ENCODE assay signal across 14 mouse cellular contexts in genomic region chr2:105679331-105679730, GRCm38 (mm10). TPM values are rescaled to one million over a fixed set of nuclear protein-coding genes. Genes with fewer than 3 reads are reported as not detected.
A peak's percentile ranks its signal among the peaks of the same experiment; 100 is the strongest.
DNase-seq lines count a peak whose midpoint lies in the region; ATAC-seq and TF ChIP-seq lines count a peak whose summit lies in the region.
"Had no signal": no experiment of that assay in that cellular context is flagged by ENCODE, and none has a peak within 500 bp of the region (broad histone marks: within the 10 kb centered on the region; RNA-seq: fewer than 3 reads in every experiment).

No protein-coding gene starts in this region.

- 18% methylated on average over 2 of the region's 2 CpGs for WGBS in cerebellum, adult 2 months
- WGBS in embryonic facial prominence, embryonic 14.5 days: 6% methylated on average over 2 of the region's 2 CpGs
- WGBS in hindbrain, embryonic 14.5 days: 0% methylated on average over 2 of the region's 2 CpGs
- whole genome bisulfite sequencing in midbrain, postnatal 0 days: 0% methylated on average over 2 of the region's 2 CpGs
- 2% methylated on average over 2 of the region's 2 CpGs for WGBS in liver, postnatal 0 days (ENCODE audit: insufficient replicate concordance)

- no peaks in the 10 kb centered on the region for H3K4me1 ChIP-seq in cerebellum, adult 2 months (ENCODE audit: control insufficient read depth, insufficient read depth, low read length)
- 0 out of 2 replicates have a peak, but pooled peaks cover 4% of the 10 kb centered on the region for H3K4me1 ChIP-seq in embryonic facial prominence, embryonic 14.5 days (ENCODE audit: control insufficient read depth, insufficient read depth, low read length)
- H3K4me1 ChIP-seq in hindbrain, embryonic 14.5 days (replicated peaks; ENCODE audit: control insufficient read depth, insufficient read depth, low read length): peaks cover 5% of the 10 kb centered on the region; the same call in 1 of the 2 replicates
- H3K4me1 ChIP-seq in midbrain, postnatal 0 days (ENCODE audit: insufficient read depth, low read length): no peaks in the 10 kb centered on the region
- peaks cover 16% of the 10 kb centered on the region for H3K4me1 ChIP-seq in liver, postnatal 0 days (ENCODE audit: insufficient read depth)

- H3K4me3 ChIP-seq in cerebellum, adult 2 months (replicated peaks; ENCODE audit: insufficient read depth, low read depth, low read length): peak overlapping the region; percentile 65
- H3K4me3 ChIP-seq in embryonic facial prominence, embryonic 14.5 days (ENCODE audit: low read depth, low read length): no peak overlapping the region
- peak overlapping the region; percentile 39 for H3K4me3 ChIP-seq in hindbrain, embryonic 14.5 days (replicated peaks; ENCODE audit: low read length)
- no peak overlapping the region for H3K4me3 ChIP-seq in midbrain, postnatal 0 days (ENCODE audit: low read depth, low read length)
- no peak overlapping the region for H3K4me3 ChIP-seq in liver, postnatal 0 days (ENCODE audit: low read depth, low read length)
- H3K4me3 ChIP-seq: embryonic facial prominence, embryonic 13.5 days; heart, embryonic 12.5 days; limb, embryonic 15.5 days had no signal

- no peaks in the 10 kb centered on the region for H3K9me3 ChIP-seq in embryonic facial prominence, embryonic 14.5 days (ENCODE audit: control insufficient read depth, low read length)
- no peaks in the 10 kb centered on the region for H3K9me3 ChIP-seq in hindbrain, embryonic 14.5 days (ENCODE audit: control insufficient read depth, low read length)
- no peaks in the 10 kb centered on the region for H3K9me3 ChIP-seq in midbrain, postnatal 0 days (ENCODE audit: low read length)
- no peaks in the 10 kb centered on the region for H3K9me3 ChIP-seq in liver, postnatal 0 days (ENCODE audit: low read length)
- H3K9me3 ChIP-seq: embryonic facial prominence, embryonic 13.5 days; heart, embryonic 12.5 days; limb, embryonic 15.5 days had no signal

- H3K9ac ChIP-seq in embryonic facial prominence, embryonic 14.5 days (ENCODE audit: low read depth, low read length): no peak overlapping the region
- H3K9ac ChIP-seq in hindbrain, embryonic 14.5 days: peak overlapping the region; percentile 48
- no peak overlapping the region for H3K9ac ChIP-seq in midbrain, postnatal 0 days (replicated peaks; ENCODE audit: low read length, poor library complexity, severe bottlenecking)
- no peak overlapping the region for H3K9ac ChIP-seq in liver, postnatal 0 days (replicated peaks)
- H3K9ac ChIP-seq: embryonic facial prominence, embryonic 13.5 days; heart, embryonic 12.5 days; limb, embryonic 15.5 days had no signal

- peak overlapping the region; percentile 5; the same call in 1 of the 2 replicates for H3K4me2 ChIP-seq in embryonic facial prominence, embryonic 14.5 days (ENCODE audit: low read depth, low read length)
- H3K4me2 ChIP-seq in hindbrain, embryonic 14.5 days (replicated peaks): peak overlapping the region; percentile 41
- H3K4me2 ChIP-seq in midbrain, postnatal 0 days (ENCODE audit: low read depth, low read length, poor library complexity, severe bottlenecking): peak overlapping the region; percentile 20; the same call in 1 of the 2 replicates
- H3K4me2 ChIP-seq in liver, postnatal 0 days (ENCODE audit: low read depth, low read length): no peak overlapping the region
- H3K4me2 ChIP-seq: embryonic facial prominence, embryonic 13.5 days; heart, embryonic 12.5 days; limb, embryonic 15.5 days had no signal

- no peak for TF ChIP-seq CTCF in cerebellum, adult 2 months (IDR thresholded peaks at IDR 0.05; ENCODE audit: borderline replicate concordance, insufficient read depth, low read depth, low read length)
- no peak for TF ChIP-seq CTCF in midbrain, postnatal 0 days (IDR thresholded peaks at IDR 0.05)
- TF ChIP-seq CTCF in liver, postnatal 0 days (IDR thresholded peaks at IDR 0.05; ENCODE audit: low read depth): no peak

- H3K27ac ChIP-seq in cerebellum, adult 2 months (ENCODE audit: insufficient read depth, low read length): peak overlapping the region; percentile 84
- H3K27ac ChIP-seq in embryonic facial prominence, embryonic 14.5 days (replicated peaks; ENCODE audit: low read depth, low read length): no peak overlapping the region
- H3K27ac ChIP-seq in hindbrain, embryonic 14.5 days: no peak overlapping the region; the same call in 1 of the 2 replicates
- no peak overlapping the region for H3K27ac ChIP-seq in midbrain, postnatal 0 days (ENCODE audit: low read depth, low read length)
- no peak overlapping the region for H3K27ac ChIP-seq in liver, postnatal 0 days (ENCODE audit: low read depth)
- H3K27ac ChIP-seq: embryonic facial prominence, embryonic 13.5 days; limb, embryonic 15.5 days had no signal

- H3K27me3 ChIP-seq in cerebellum, adult 2 months (ENCODE audit: control insufficient read depth, insufficient read depth, low read length): no peaks in the 10 kb centered on the region
- H3K27me3 ChIP-seq in embryonic facial prominence, embryonic 14.5 days (replicated peaks; ENCODE audit: control insufficient read depth, insufficient read depth, low read length): peaks cover 99% of the 10 kb centered on the region
- peaks cover 85% of the 10 kb centered on the region for H3K27me3 ChIP-seq in hindbrain, embryonic 14.5 days (ENCODE audit: control insufficient read depth, insufficient read depth, low read length)
- peaks cover 87% of the 10 kb centered on the region for H3K27me3 ChIP-seq in midbrain, postnatal 0 days (ENCODE audit: insufficient read depth, low read length)
- H3K27me3 ChIP-seq in liver, postnatal 0 days (ENCODE audit: insufficient read depth, low read length): peaks cover 96% of the 10 kb centered on the region

- TF ChIP-seq EP300 in liver, postnatal 0 days (IDR thresholded peaks at IDR 0.05; ENCODE audit: low read depth): no peak

- peak; percentile 31 to 52 for DNase-seq in cerebellum, adult 2 months
- no peak for DNase-seq in cerebellum, postnatal 4 days (ENCODE audit: low spot score in 2 of 2)
- DNase-seq in embryonic facial prominence, embryonic 14.5 days (ENCODE audit: low spot score): no peak
- no peak for DNase-seq in hindbrain, embryonic 14.5 days (ENCODE audit: low spot score)
- DNase-seq in midbrain, postnatal 0 days (ENCODE audit: low spot score): no peak
- DNase-seq in urinary bladder, postnatal 10 days (ENCODE audit: low spot score): no peak
- DNase-seq in liver, postnatal 0 days: no peak
- DNase-seq in cerebellum, adult 11-12 months: no peak
- DNase-seq: kidney, adult 8-10 months; right cerebral cortex, postnatal 4 days had no signal

- no peaks in the 10 kb centered on the region for H3K36me3 ChIP-seq in embryonic facial prominence, embryonic 14.5 days (ENCODE audit: control insufficient read depth, insufficient read depth, low read length)
- no peaks in the 10 kb centered on the region for H3K36me3 ChIP-seq in hindbrain, embryonic 14.5 days (replicated peaks; ENCODE audit: control insufficient read depth, insufficient read depth)
- no peaks in the 10 kb centered on the region for H3K36me3 ChIP-seq in midbrain, postnatal 0 days (ENCODE audit: insufficient read depth, low read length)
- H3K36me3 ChIP-seq in liver, postnatal 0 days (replicated peaks; ENCODE audit: insufficient read depth, low read length): no peaks in the 10 kb centered on the region
- H3K36me3 ChIP-seq: embryonic facial prominence, embryonic 13.5 days; heart, embryonic 12.5 days; limb, embryonic 15.5 days had no signal

- TF ChIP-seq POLR2A in cerebellum, adult 2 months (IDR thresholded peaks at IDR 0.05; ENCODE audit: borderline replicate concordance, insufficient read depth, low read length): no peak

- no peak for ATAC-seq in embryonic facial prominence, embryonic 14.5 days (ENCODE audit: low read depth)
- ATAC-seq in hindbrain, embryonic 14.5 days (ENCODE audit: low FRiP score): no peak
- no peak for ATAC-seq in midbrain, postnatal 0 days (ENCODE audit: low FRiP score)
- no peak for ATAC-seq in liver, postnatal 0 days
- ATAC-seq: activated CD4-positive, CD25-positive, alpha-beta regulatory T cell, adult 4 months had no signal

RNA-seq across cellular contexts. Expression of gene Pax6, which starts 10.6 kb away (rescaled TPM):
- polyA plus RNA-seq in cerebellum, adult 2 months (2012; rRNA removed): 84.5 and 103 TPM in 2 replicates
- polyA plus RNA-seq in embryonic facial prominence, embryonic 14.5 days (2014; fragmentation: Nextera tagmentation; extraction: Ambion mirVana): 1.8 and 2.6 TPM in 2 replicates
- polyA plus RNA-seq in hindbrain, embryonic 14.5 days (2014; fragmentation: Nextera tagmentation; extraction: Ambion mirVana): 26.9 and 28.1 TPM in 2 replicates
- total RNA-seq in midbrain, postnatal 0 days (2014; rRNA removed): 15.4 and 27.1 TPM in 2 replicates
- polyA plus RNA-seq in midbrain, postnatal 0 days (2015; fragmentation: Nextera tagmentation; extraction: Ambion mirVana): 6.9 and 11.3 TPM in 2 replicates
- polyA plus RNA-seq in liver, postnatal 0 days (2015; fragmentation: Nextera tagmentation; extraction: Ambion mirVana): not detected in 2 replicates

Comparison
In these comparisons a context has a peak if more than half of its experiments do, and no peak if none do; other contexts are left out.
1. DNase-seq: peak in cerebellum, adult 2 months (2 of 2); none in cerebellum, postnatal 4 days (0 of 2), embryonic facial prominence, embryonic 14.5 days (single experiment), hindbrain, embryonic 14.5 days (single experiment), midbrain, postnatal 0 days (single experiment), urinary bladder, postnatal 10 days (single experiment), liver, postnatal 0 days (single experiment) and cerebellum, adult 11-12 months (single experiment).
2. H3K4me3 ChIP-seq: peak in cerebellum, adult 2 months (single experiment) and hindbrain, embryonic 14.5 days (single experiment); none in embryonic facial prominence, embryonic 14.5 days (single experiment), midbrain, postnatal 0 days (single experiment) and liver, postnatal 0 days (single experiment).